Mouse (Mus musculus): ENCODE data around the gene Magi3.

The Magi3 gene

GRCm38 (mm10) chr3:104189823-104190222 lies 30.4 kb downstream of the Magi3 start:
- no peak for DNase-seq (ENCODE audit: low read depth, low spot score)

GRCm38 (mm10) chr3:104189234-104189633 lies 30.9 kb downstream of the Magi3 start:
- no peak for DNase-seq (ENCODE audit: low read depth, low spot score)

- DNase-seq (ENCODE audit: low read depth, low spot score) = no peak
Observed at GRCm38 (mm10) chr3:104184270-104184669, 35.9 kb downstream of the Magi3 start.

- DNase-seq (ENCODE audit: low read depth, low spot score) = no peak
Observed at GRCm38 (mm10) chr3:104183656-104184055, 36.5 kb downstream of the Magi3 start.

- no peak for DNase-seq (ENCODE audit: low read depth, low spot score)
Observed at GRCm38 (mm10) chr3:104182711-104183110, 37.5 kb downstream of the Magi3 start.

- no peak for DNase-seq (ENCODE audit: low read depth, low spot score)
Observed at GRCm38 (mm10) chr3:104161347-104161746, 58.8 kb downstream of the Magi3 start.

- DNase-seq (ENCODE audit: low read depth, low spot score) = no peak
Observed at GRCm38 (mm10) chr3:104160603-104161002, 59.6 kb downstream of the Magi3 start.

- DNase-seq (ENCODE audit: low read depth, low spot score) = no peak
Observed at GRCm38 (mm10) chr3:104150146-104150545, 70.0 kb downstream of the Magi3 start.

- DNase-seq (ENCODE audit: low read depth, low spot score) = no peak
Observed at GRCm38 (mm10) chr3:104142376-104142775, 77.8 kb downstream of the Magi3 start.

GRCm38 (mm10) chr3:104138953-104139450 lies 81.2 kb downstream of the Magi3 start:
- DNase-seq (ENCODE audit: low read depth, low spot score) = no peak

- no peak for DNase-seq (ENCODE audit: low read depth, low spot score)
Observed at GRCm38 (mm10) chr3:104125628-104126027, 94.5 kb downstream of the Magi3 start.

GRCm38 (mm10) chr3:104123846-104124245 lies 96.3 kb downstream of the Magi3 start:
- no peak for DNase-seq (ENCODE audit: low read depth, low spot score)

GRCm38 (mm10) chr3:104109478-104109877 lies 110.7 kb downstream of the Magi3 start:
- DNase-seq (ENCODE audit: low read depth, low spot score) = no peak

GRCm38 (mm10) chr3:104104942-104105341 lies 115.2 kb downstream of the Magi3 start:
- DNase-seq (ENCODE audit: low read depth, low spot score) = no peak

- no peak for DNase-seq (ENCODE audit: low read depth, low spot score)
Observed at GRCm38 (mm10) chr3:104101721-104102120, 118.5 kb downstream of the Magi3 start.

- DNase-seq (ENCODE audit: low read depth, low spot score) = no peak
Observed at GRCm38 (mm10) chr3:104101249-104101648, 118.9 kb downstream of the Magi3 start.

- no peak for DNase-seq (ENCODE audit: low read depth, low spot score)
Observed at GRCm38 (mm10) chr3:104095936-104096335, 124.2 kb downstream of the Magi3 start.

- DNase-seq (ENCODE audit: low read depth, low spot score) = no peak
Observed at GRCm38 (mm10) chr3:104094646-104095045, 125.5 kb downstream of the Magi3 start.

- DNase-seq (ENCODE audit: low read depth, low spot score) = no peak
Observed at GRCm38 (mm10) chr3:104092759-104093158, 127.4 kb downstream of the Magi3 start.

GRCm38 (mm10) chr3:104082031-104082430 lies 138.1 kb downstream of the Magi3 start:
- no peak for DNase-seq (ENCODE audit: low read depth, low spot score)

GRCm38 (mm10) chr3:104078725-104079124 lies 141.4 kb downstream of the Magi3 start:
- no peak for DNase-seq (ENCODE audit: low read depth, low spot score)

GRCm38 (mm10) chr3:104069395-104069794 lies 150.8 kb downstream of the Magi3 start:
- no peak for DNase-seq (ENCODE audit: low read depth, low spot score)

- peak; percentile 82 for DNase-seq (ENCODE audit: low read depth, low spot score)
Observed at GRCm38 (mm10) chr3:104059001-104059622, 161.1 kb downstream of the Magi3 start.

GRCm38 (mm10) chr3:104032747-104033146 lies 187.4 kb downstream of the Magi3 start:
- DNase-seq (ENCODE audit: low read depth, low spot score) = peak; percentile 3

Data from brain, embryonic 18.5 days (tissue).